Mouse (Mus musculus) lung, adult 2 months (tissue): ENCODE results near the gene Gm10160.
A peak's percentile ranks its signal among the peaks of the same experiment; 100 is the strongest.

Experiments
- CTCF ChIP-seq: fragments of 200-500 bp; IDR thresholded peaks from 2 replicates; pipeline ENCODE4 v1.5.1; 2011; ENCODE audit warnings: mild to moderate bottlenecking, low read length, control low read depth; ENCODE audit not compliant: insufficient read depth
- POLR2A ChIP-seq: fragments of 200-500 bp; IDR thresholded peaks from 2 replicates; pipeline ENCODE4 v1.6.1; 2011; ENCODE audit warnings: low read depth, mild to moderate bottlenecking, control low read depth, low read length, borderline replicate concordance; ENCODE audit errors: extremely low read depth

- TF ChIP-seq CTCF: no peak
- peak; percentile 70; the same call in 1 of the 2 replicates for TF ChIP-seq POLR2A
Measured at GRCm38 (mm10) chr7:81862587-81863583, 7.3 kb upstream of the Gm10160 start.
